Mouse (Mus musculus) megakaryocyte progenitor cell, adult 5-6 weeks (primary cell): ENCODE measurements around the gene Cdh1. TPM values are rescaled to one million over a fixed set of nuclear protein-coding genes. Genes with fewer than 3 reads are reported as not detected.
"Not testable (repeated sequence)": the region's sequence is repeated elsewhere in the genome, so short reads cannot be mapped to it uniquely, and the experiment has no call there.

Source experiments
- ATAC-seq: replicated peaks from 2 replicates; pipeline ENCODE4 v1.8.0; 2016; ENCODE audit warnings: mild to moderate bottlenecking, moderate TSS enrichment, inconsistent platforms; ENCODE audit not compliant: poor library complexity
- total RNA-seq, 2 experiments: library from RNA; stranded (forward) in 1 of 2; stranded (reverse) in 1 of 2; fragments of 157-497, 149-512 nt in 1 of 2; fragments of 200-1000 nt in 1 of 2; gene quantifications; 2 replicates each; pipeline versions ENCODE4 v1.2.3 to v1.2.4; 2015 to 2017

Gene Cdh1
- total RNA-seq (2015) (0.42 and 1.2 TPM in 2 replicates), total RNA-seq (2017) (0.62 and 1.3 TPM in 2 replicates)

GRCm38 (mm10) chr8:106603131-106603819 lies at the start of gene Cdh1:
Gene Cdh1 (plus strand): TSS chr8:106603351.
- ATAC-seq: peak; percentile 34

GRCm38 (mm10) chr8:106554011-106554410 lies 49.1 kb upstream of the Cdh1 start:
- no peak for ATAC-seq

- ATAC-seq: peak; percentile 65
Measured at GRCm38 (mm10) chr8:106556068-106556645, 47.0 kb upstream of the Cdh1 start.

GRCm38 (mm10) chr8:106559844-106560243 lies 43.3 kb upstream of the Cdh1 start:
- ATAC-seq: peak; percentile 39

DNA sequence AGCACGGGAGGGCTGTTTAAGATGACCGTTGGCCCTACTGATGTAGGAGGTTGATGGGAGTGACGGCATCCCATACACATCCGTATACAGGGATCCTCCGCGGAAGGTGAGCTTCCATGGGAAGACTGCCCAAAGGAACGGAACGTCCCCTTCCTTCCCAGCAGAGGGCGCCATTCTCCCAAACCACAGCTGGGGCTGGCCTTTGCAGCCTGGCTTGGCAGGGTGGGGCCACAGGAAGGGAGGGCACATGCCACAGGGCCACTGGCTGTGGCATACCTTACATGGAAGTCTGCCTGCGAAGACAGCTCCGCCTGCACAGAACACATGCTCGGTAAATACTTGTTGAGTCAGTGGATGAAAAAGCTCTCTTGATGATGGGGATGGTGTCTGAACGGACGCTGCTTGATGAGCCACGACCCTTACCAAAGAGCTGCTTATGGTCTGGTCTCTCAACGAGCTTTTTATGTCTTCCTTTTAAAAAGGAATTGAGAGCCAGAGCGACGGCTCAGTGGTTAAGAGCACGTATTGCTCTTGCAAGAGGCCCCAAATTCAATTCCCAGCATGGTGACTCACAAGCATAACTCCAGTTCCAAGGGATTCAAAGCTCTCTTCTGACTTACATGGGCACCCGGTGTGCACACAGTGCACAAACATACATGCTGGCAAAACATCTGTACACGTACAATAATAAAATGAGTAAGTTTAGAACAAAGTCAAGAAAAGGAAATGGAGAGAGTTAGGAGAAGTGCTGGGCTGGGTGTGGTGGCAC lies 41.9 kb upstream of the Cdh1 start:
- peak; percentile 93 for ATAC-seq

DNA sequence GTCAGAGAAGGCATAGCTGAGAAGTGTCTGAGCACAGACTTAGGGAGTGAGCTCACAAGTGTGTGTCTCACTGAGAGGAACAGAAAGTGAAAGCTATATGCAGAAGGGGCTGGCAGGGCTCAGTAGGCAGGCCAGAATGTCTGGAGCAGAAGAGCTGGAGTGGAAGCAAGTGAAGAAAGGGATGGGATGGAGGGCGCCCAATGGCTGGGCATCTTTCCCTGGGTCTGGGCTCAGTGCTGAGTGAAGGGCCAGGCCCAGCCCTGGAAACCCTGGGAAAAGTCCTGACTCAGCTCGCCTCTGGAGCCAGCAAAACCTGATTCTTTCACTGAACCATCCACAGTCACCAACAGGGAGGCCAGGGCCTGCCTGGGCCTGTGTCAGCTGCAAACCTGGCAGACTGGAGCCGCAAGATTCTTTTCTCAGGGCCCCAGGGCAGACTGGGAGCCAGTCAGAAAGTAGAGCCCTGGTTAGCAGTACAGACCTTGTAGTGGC lies 39.4 kb upstream of the Cdh1 start:
- ATAC-seq: peak; percentile 63

- ATAC-seq: no peak
Measured at GRCm38 (mm10) chr8:106569006-106569405, 34.1 kb upstream of the Cdh1 start.

DNA sequence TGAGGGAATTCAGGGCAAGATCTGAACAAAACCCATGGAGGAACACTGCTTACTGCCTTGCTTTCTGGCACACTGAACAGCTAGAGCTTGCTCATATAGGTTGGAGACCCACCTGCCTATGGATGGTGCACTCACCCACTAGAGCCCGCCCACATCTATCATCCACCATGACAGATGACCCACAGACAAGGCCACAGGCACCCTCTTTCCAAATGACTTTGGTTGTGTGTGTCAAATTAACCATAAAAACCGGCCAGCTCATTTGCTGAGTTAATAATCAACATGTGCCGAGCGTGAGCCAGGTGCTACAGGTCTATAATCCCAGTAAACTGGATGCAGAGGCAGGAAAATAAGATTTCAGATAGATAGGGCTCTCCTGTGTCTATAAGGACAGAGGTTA lies 32.8 kb upstream of the Cdh1 start:
- ATAC-seq: no peak

DNA sequence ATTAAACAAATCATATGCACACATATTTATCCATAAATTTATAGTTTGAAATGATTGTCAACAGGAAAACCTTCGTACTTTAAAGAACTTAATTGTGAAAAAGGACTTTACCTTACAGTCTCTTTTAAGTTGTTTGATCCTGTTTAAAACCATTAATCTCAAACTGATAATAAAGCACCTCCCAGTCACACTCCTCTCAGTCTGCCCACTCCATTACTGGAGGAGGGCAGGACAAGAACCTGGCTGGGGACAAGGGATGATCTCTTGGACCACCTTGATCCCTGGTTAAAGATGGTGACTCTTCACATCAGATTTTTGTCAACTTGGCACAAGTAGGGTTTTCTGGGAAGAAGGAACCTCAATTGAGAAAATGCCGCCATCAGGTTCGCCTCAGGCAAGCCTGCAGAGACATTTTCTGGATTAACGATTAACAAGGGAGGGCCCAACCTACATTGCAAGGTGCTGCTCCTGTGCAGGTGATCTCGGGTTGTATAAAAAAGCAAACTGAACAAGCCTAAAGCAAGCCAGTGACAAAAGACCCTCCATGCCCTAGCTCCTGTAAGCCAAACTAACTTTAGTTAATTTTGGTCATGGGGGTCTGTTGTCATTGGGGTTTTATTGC lies 31.5 kb upstream of the Cdh1 start:
- ATAC-seq: no peak

GRCm38 (mm10) chr8:106572175-106572574 lies 31.0 kb upstream of the Cdh1 start:
- not testable (repeated sequence) for ATAC-seq

DNA sequence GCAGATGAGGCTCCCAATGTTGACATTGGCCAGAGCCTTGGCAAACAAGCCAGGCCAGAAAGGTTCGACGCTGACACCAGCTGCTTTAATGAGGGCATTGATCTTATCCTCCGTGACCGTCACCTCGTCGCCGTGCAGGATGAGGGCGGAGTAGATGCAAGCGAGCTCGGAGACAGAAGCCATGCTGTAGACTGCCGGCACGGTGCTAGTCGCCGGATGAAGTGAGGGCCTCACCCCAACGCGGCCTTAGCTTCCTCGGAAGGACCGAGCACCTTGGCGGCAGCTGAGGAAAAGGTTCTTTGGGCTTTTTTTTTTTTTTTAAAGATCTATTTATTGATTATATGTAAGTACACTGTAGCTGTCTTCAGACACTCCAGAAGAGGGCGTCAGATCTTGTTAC lies 30.0 kb upstream of the Cdh1 start, which contains the start of gene Gm10073:
Gm10073 (minus strand) TSS at position 294 of the 400 bp plus-strand sequence.
- ATAC-seq: peak; percentile 56; the same call in 1 of the 2 replicates

GRCm38 (mm10) chr8:106574283-106574682 lies 28.9 kb upstream of the Cdh1 start:
- ATAC-seq: peak; percentile 66

- ATAC-seq: peak; percentile 67; the same call in 1 of the 2 replicates
Measured at GRCm38 (mm10) chr8:106576849-106577555, 26.1 kb upstream of the Cdh1 start.

DNA sequence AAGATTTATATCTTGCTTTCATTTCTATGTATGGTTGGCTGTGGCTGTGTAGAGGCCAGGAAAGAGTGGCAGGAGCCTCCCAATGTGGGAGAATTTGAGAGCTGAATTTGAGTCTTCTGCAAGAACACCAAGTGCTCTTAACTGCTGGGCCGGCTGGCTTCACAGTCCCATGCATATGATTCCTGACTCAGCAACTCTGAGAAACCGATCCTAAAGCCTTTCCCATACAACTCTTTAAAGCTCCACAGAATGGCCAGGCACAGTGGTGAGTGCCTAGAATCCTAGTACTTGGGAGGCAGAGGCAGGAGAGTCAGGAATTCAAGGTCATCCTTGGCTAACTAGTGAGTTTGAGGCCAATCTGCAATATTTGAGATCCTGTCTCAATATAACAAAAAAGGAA lies 23.6 kb upstream of the Cdh1 start:
- ATAC-seq: no peak

DNA sequence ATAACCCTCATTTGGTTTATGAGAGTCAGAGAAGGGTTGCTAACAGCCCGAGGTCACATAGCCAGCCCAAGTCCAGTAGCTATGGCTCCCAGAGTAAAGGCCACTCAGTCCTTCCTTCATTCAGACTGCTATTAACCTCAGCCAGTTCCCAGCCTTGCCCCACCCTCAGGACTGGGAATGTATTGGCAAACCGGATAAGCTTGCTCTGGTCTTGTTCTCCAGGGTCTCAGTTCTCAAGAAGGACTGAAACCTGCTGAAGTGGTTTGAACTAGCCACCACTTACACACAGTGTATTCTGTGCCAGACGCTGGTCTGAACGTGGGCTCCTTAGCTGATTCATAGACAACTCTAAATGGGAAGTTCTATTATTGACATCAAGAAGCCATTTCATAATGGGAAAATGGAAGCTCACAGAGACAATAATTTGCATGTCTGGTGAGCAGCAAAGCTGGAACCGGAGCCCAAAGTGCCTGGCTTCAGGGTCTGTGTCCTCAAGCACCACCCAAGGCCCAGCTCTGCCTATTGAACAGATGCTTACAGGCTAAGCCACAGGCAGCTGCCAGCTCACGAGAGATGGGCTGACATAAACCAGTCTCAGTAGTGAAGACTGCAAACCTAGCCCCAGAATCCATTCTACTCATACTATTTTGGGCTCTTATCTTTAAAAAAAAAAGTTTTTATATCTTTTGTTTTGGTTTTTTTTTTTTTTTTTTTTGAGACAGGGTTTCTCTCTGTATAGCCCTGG lies 21.6 kb upstream of the Cdh1 start:
- ATAC-seq: no peak

DNA sequence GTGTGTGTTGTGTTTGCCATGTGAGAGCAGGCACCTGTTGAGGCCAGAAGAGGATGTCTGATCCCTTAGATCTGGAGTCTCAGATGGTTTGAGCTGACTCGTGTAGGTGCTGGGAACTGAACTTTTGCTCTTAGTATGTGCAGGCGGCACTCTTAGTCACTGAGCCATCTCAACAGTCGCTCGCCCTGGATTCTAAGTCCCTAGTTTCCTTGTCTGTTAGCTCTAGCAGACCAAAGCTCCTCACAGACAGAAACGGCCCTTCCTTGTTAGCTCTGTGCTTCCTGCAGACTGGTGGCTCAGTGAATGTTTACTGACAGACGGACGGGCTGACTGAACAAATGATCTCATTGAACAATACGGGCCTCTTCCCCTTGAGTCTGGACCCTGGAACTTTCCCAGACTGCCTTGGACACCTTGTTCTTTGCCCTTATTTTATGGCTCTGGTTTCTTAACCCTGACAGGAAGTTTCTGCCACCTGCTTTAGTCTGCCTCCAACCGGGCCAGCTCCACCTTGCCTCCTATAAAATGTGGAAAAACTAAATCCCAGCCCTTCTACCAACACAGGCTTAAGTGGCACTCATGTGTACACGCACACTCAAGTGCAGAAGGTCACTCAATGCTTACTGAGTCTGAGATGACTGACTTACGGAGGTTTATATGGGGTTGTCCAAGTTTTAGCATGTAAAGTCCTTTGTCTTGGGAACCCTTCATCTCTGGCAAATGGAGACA lies 18.0 kb upstream of the Cdh1 start:
- ATAC-seq: no peak

GRCm38 (mm10) chr8:106585671-106586037 lies 17.5 kb upstream of the Cdh1 start:
- ATAC-seq: peak; percentile 42; the same call in 1 of the 2 replicates

DNA sequence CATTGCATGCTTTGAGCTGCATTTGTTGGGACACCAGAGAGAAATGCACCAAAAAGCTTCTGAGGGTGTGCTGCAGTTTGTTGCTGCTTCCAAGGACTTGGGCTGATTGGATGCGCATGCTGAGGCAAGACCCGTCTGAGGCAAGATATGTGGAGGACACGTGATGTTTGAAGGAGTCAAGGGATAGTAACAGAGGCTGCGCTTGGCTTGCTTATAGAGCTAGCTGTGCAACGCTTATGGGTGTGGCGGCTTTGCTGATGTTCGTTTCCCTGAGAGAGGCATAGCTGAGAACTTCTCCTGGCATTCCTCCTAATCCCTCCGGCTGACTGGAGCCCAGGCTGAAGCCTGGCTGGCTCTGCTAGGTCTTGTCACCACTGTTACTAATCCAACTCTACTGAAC lies 16.3 kb upstream of the Cdh1 start:
- ATAC-seq: no peak
